Mouse (Mus musculus): ENCODE measurements around the gene Acan. TPM values are rescaled to one million over a fixed set of nuclear protein-coding genes. Genes with fewer than 3 reads are reported as not detected.

Acan gene
- total and polyA plus RNA-seq, 2 experiments from 2014 or later, result 0.48 to 3.0 TPM

DNA sequence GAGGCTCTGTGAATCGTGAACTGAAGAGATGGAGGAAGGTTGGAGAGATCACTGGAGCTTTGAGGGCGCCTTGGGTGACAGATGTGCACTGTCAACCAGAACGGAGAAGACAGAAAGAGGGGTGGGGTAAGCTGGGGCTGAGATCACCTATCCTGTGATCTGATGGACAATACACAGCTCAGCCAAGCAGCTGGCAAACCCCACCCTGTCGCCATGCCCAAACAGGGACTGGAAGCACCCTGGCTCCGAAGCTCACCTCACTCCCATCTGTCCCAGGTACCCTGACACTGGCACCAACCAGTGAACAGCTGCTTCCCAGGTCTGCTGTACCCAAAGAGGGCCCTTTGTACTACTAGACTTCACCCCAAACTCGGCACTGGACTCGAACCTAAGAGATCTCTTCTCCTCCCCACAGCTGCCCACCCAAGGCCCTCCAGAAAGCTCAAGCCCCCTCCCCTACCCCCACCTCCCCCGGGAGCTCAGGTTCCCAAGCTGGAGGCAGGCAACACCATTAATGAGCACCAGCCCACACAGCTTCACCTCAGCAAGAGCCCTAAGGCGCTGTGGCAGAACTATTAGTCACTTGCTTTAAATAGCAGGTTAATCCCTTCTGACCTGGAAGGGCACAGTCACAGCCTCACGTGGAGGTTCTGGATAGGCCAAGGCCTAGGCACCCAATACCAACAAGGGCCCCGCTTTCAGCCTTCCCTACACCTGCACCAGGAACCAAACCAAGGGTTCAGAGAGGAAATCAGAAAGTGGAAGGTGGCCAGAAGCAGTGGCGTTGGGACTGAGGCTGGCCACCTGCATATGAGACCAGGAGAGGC lies 93.9 kb downstream of the Acan start:
- Histone ChIP-seq H3K4me3 (ENCODE audit: low read depth, low read length) (peak overlapping the region; percentile 52; the same call in 1 of the 2 replicates), H3K4me2 (ENCODE audit: low read depth, low read length, poor library complexity, severe bottlenecking) (peak overlapping the region; percentile 97), H3K9ac (replicated peaks; ENCODE audit: low read length, poor library complexity, severe bottlenecking) (0 out of 2 replicates have a peak overlapping the region, but pooled peaks have one; percentile 24), H3K36me3 (ENCODE audit: insufficient read depth, low read length) (no peaks in the 10 kb centered on the region), H3K27ac (ENCODE audit: low read depth, low read length) (no peak overlapping the region), H3K4me1 (ENCODE audit: insufficient read depth, low read length) (peaks cover 2% of the 10 kb centered on the region; the same call in 1 of the 2 replicates), H3K9me3 (ENCODE audit: low read length) (no peaks in the 10 kb centered on the region), H3K27me3 (ENCODE audit: insufficient read depth, low read length) (no peaks in the 10 kb centered on the region)
- DNase-seq (ENCODE audit: low spot score) (no peak), ATAC-seq (ENCODE audit: low FRiP score) (no peak; the same call in 1 of the 2 replicates)
- no peak for TF ChIP-seq CTCF (IDR thresholded peaks at IDR 0.05)
- WGBS, result 53% methylated on average over 12 of the region's 12 CpGs

DNA sequence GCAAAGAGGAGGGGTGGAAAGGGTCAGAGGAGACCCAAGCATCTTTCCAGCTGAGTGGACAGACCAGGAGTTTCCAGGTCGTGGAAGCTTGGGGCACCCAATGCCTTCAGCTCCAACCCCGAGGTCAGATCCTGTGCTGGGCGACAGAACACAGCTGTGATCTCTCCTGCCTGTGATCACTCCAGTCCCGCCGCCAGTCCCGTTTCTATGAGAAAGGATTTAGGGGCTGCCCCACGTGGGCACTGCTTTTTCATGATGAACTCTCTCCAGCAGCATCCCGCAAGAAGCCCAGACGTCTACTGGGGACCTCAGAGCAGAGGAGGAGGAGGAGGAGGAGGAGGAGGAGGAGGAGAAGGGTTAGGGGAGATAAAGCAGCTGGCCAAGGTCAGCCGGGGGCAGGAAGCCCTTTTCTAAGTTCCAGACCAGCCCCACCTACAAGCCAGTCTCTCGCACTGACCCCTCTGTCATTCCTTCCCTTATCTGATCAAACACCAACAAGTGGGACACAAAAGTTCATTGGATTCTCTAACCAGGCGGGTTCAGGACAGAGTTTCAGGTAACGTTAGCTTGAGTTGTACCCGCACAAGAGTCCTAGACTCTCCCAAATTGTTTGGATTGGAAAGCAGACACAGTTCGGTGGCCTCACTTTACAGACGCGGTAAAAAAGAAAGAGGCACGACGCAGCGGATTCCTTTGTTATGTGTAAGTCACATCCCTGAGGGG lies 94.8 kb downstream of the Acan start:
- 3% methylated on average over 20 of the region's 20 CpGs for WGBS
- TF ChIP-seq CTCF (IDR thresholded peaks at IDR 0.05), result no peak
- Histone ChIP-seq H3K4me3 (ENCODE audit: low read depth, low read length) (peak overlapping the region; percentile 52), H3K36me3 (ENCODE audit: insufficient read depth, low read length) (no peaks in the 10 kb centered on the region), H3K27me3 (ENCODE audit: insufficient read depth, low read length) (no peaks in the 10 kb centered on the region), H3K27ac (ENCODE audit: low read depth, low read length) (no peak overlapping the region), H3K9me3 (ENCODE audit: low read length) (no peaks in the 10 kb centered on the region), H3K9ac (replicated peaks; ENCODE audit: low read length, poor library complexity, severe bottlenecking) (peak overlapping the region; percentile 51; the same call in 1 of the 2 replicates), H3K4me2 (ENCODE audit: low read depth, low read length, poor library complexity, severe bottlenecking) (peak overlapping the region; percentile 97), H3K4me1 (ENCODE audit: insufficient read depth, low read length) (peaks cover 2% of the 10 kb centered on the region; the same call in 1 of the 2 replicates)
- ATAC-seq (ENCODE audit: low FRiP score) (no peak), DNase-seq (ENCODE audit: low spot score) (no peak)

DNA sequence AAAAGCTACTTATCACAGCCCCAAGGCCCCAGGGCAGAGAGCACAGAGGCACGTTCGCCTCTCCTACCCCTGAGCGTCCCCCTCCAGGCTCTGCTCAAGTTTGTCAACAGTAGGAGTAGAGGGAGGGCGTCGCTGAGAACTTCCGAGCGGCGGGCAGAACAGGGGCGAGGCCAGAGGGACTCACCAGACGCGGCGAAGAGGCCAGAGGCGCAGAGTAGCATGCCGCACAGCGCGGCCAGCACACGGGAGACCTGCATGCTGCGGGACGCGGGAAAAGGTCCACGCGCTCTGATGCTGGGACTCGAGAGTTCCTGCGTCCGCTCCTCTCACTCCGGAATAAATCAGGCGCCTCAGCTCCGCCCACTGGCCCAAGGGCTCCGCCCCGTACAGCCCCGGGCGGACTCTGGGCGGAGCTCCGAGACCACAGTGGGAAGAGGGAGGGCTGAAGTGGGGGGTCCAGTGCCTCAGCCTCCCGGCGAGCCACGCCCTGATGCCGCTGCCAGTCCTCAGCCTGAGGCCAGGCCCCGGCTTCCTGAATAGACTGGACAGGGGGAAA lies 95.5 kb downstream of the Acan start, which contains the start of gene Mfge8:
Gene Mfge8 (minus strand): TSS at position 350 of the 556 bp plus-strand sequence.
- H3K27ac ChIP-seq (ENCODE audit: low read depth, low read length), result no peak within 1 kb of the TSS
- peak; percentile 89 for ATAC-seq (ENCODE audit: low FRiP score)
- WGBS, result under 1% methylated on average over 34 of the region's 39 CpGs
- H3K4me1 ChIP-seq (ENCODE audit: insufficient read depth, low read length), result peaks cover 2% of the 10 kb centered on the region; the same call in 1 of the 2 replicates
- TF ChIP-seq CTCF (IDR thresholded peaks at IDR 0.05), result no peak
- DNase-seq (ENCODE audit: low spot score), result peak; percentile 82
- no peaks in the 10 kb centered on the region for H3K27me3 ChIP-seq (ENCODE audit: insufficient read depth, low read length)
- H3K9ac ChIP-seq (replicated peaks; ENCODE audit: low read length, poor library complexity, severe bottlenecking), result peak within 1 kb of the TSS; percentile 51
- H3K4me3 ChIP-seq (ENCODE audit: low read depth, low read length), result peak within 1 kb of the TSS; percentile 52
- no peaks in the 10 kb centered on the region for H3K9me3 ChIP-seq (ENCODE audit: low read length)
- H3K4me2 ChIP-seq (ENCODE audit: low read depth, low read length, poor library complexity, severe bottlenecking), result peak within 1 kb of the TSS; percentile 97
- no peaks in the 10 kb centered on the region for H3K36me3 ChIP-seq (ENCODE audit: insufficient read depth, low read length)

DNA sequence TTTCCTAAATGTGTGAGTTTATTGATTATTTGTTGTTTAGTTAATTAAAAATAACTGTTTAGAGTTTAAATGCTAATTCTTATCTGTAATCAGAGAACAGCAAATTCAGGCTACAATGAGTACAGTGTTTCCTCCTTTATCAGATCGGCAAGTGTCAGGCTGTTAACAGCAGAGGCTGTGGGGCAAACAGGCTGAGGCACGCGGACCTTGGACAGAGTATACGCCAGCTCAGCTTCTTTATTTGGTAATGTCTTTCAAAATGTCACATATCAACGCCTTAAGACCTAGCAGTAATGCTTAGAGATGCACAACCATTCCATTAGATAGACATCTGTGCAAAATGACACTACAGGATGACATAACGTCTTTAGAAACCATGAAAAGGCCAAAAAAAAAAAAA lies 96.2 kb downstream of the Acan start:
- H3K27me3 ChIP-seq (ENCODE audit: insufficient read depth, low read length), result no peaks in the 10 kb centered on the region
- H3K36me3 ChIP-seq (ENCODE audit: insufficient read depth, low read length), result no peaks in the 10 kb centered on the region
- H3K27ac ChIP-seq (ENCODE audit: low read depth, low read length), result no peak overlapping the region
- no peaks in the 10 kb centered on the region for H3K9me3 ChIP-seq (ENCODE audit: low read length)
- TF ChIP-seq CTCF (IDR thresholded peaks at IDR 0.05), result no peak
- no peak overlapping the region for H3K4me2 ChIP-seq (ENCODE audit: low read depth, low read length, poor library complexity, severe bottlenecking)
- H3K4me3 ChIP-seq (ENCODE audit: low read depth, low read length), result peak overlapping the region; percentile 52; the same call in 1 of the 2 replicates
- DNase-seq (ENCODE audit: low spot score) (no peak), ATAC-seq (ENCODE audit: low FRiP score) (no peak)
- 71% methylated on average over 6 of the region's 6 CpGs for WGBS
- H3K9ac ChIP-seq (replicated peaks; ENCODE audit: low read length, poor library complexity, severe bottlenecking), result no peak overlapping the region
- peaks cover 2% of the 10 kb centered on the region; the same call in 1 of the 2 replicates for H3K4me1 ChIP-seq (ENCODE audit: insufficient read depth, low read length)

DNA sequence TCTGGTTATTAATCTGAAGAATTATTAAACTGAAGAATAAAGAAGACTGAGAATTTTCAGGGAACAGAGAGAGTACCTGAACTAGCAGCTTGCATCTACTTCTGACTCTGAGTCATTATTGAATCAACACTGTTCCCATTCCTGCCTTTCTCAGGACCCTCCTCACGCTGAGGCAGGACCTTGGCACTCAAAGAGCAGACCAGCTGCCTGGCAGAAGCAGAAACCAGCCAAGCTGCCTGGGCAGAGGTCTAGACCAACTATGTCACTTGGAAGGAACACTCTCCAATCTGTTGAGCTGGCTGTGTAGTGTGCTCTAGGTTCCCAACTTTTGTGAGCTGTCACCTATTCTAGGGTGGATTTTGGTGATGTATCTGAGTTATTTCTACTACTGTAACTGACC lies 106.1 kb downstream of the Acan start:
- no peak for TF ChIP-seq CTCF (IDR thresholded peaks at IDR 0.05)
- H3K4me1 ChIP-seq (ENCODE audit: insufficient read depth, low read length), result no peaks in the 10 kb centered on the region
- no peaks in the 10 kb centered on the region for H3K9me3 ChIP-seq (ENCODE audit: low read length)
- H3K4me3 ChIP-seq (ENCODE audit: low read depth, low read length), result no peak overlapping the region
- no peak for ATAC-seq (ENCODE audit: low FRiP score)
- H3K27me3 ChIP-seq (ENCODE audit: insufficient read depth, low read length), result no peaks in the 10 kb centered on the region
- H3K36me3 ChIP-seq (ENCODE audit: insufficient read depth, low read length), result no peaks in the 10 kb centered on the region
- H3K4me2 ChIP-seq (ENCODE audit: low read depth, low read length, poor library complexity, severe bottlenecking), result no peak overlapping the region
- DNase-seq (ENCODE audit: low spot score), result peak; percentile 6
- H3K27ac ChIP-seq (ENCODE audit: low read depth, low read length), result no peak overlapping the region
- 88% methylated on average over 1 of the region's 1 CpGs for WGBS
- H3K9ac ChIP-seq (replicated peaks; ENCODE audit: low read length, poor library complexity, severe bottlenecking), result no peak overlapping the region

Other genes starting within 250 kb of the Acan start
- gene Det1, start 206.2 kb upstream of the Acan start, total RNA-seq (2014; rRNA removed), result 12.1 and 13.2 TPM in 2 replicates
- 5.8 and 6.2 TPM in 2 replicates for gene Det1, start 206.2 kb upstream of the Acan start, polyA plus RNA-seq (2015; fragmentation: Nextera tagmentation; extraction: Ambion mirVana)
- gene Aen, start 157.6 kb upstream of the Acan start, total RNA-seq (2014; rRNA removed), result 31.2 and 40.3 TPM in 2 replicates
- 48.5 and 53.2 TPM in 2 replicates for gene Aen, start 157.6 kb upstream of the Acan start, polyA plus RNA-seq (2015; fragmentation: Nextera tagmentation; extraction: Ambion mirVana)
- gene Isg20, start 140.1 kb upstream of the Acan start, total RNA-seq (2014; rRNA removed), result 1.2 and 4.9 TPM in 2 replicates
- 0.57 and 1.4 TPM in 2 replicates for gene Isg20, start 140.1 kb upstream of the Acan start, polyA plus RNA-seq (2015; fragmentation: Nextera tagmentation; extraction: Ambion mirVana)
- gene Hapln3, start 77.5 kb downstream of the Acan start, total RNA-seq (2014; rRNA removed), result 4.9 and 7.9 TPM in 2 replicates
- 2.2 and 2.4 TPM in 2 replicates for gene Hapln3, start 77.5 kb downstream of the Acan start, polyA plus RNA-seq (2015; fragmentation: Nextera tagmentation; extraction: Ambion mirVana)
- gene Mfge8, start 95.6 kb downstream of the Acan start, total RNA-seq (2014; rRNA removed), result 239 and 278 TPM in 2 replicates
- 268 and 317 TPM in 2 replicates for gene Mfge8, start 95.6 kb downstream of the Acan start, polyA plus RNA-seq (2015; fragmentation: Nextera tagmentation; extraction: Ambion mirVana)
- gene Abhd2, start 219.7 kb downstream of the Acan start, total RNA-seq (2014; rRNA removed), result 83.2 and 85.7 TPM in 2 replicates
- 18.1 and 23.0 TPM in 2 replicates for gene Abhd2, start 219.7 kb downstream of the Acan start, polyA plus RNA-seq (2015; fragmentation: Nextera tagmentation; extraction: Ambion mirVana)